Mouse (Mus musculus) midbrain, embryonic 16.5 days (tissue): ENCODE results near the gene Oat. TPM values are rescaled to one million over a fixed set of nuclear protein-coding genes. Genes with fewer than 3 reads are reported as not detected.
A peak's percentile ranks its signal among the peaks of the same experiment; 100 is the strongest.

Source experiments
- ATAC-seq: fragments of 200-750 bp; cut with Nextera tagmentation; 2 replicates; pipeline ENCODE4 v1.8.0; 2017; ENCODE audit warnings: moderate TSS enrichment
- H3K27ac ChIP-seq: fragments of 300-500 bp; sonication (generic); 2 replicates; pipeline ENCODE4 v1.5.1; 2014; ENCODE audit warnings: mild to moderate bottlenecking, low read length, mixed read lengths
- H3K27me3 ChIP-seq: fragments of 300-500 bp; sonication (generic); 2 replicates; pipeline ENCODE4 v1.6.1; 2014; ENCODE audit warnings: low read depth, low read length, mixed read lengths; ENCODE audit not compliant: control insufficient read depth, insufficient read depth
- H3K36me3 ChIP-seq: fragments of 300-500 bp; sonication (generic); 2 replicates; pipeline ENCODE4 v1.6.1; 2014; ENCODE audit warnings: mild to moderate bottlenecking, low read length, moderate library complexity, mixed read lengths; ENCODE audit not compliant: control insufficient read depth, insufficient read depth
- H3K4me1 ChIP-seq: fragments of 300-500 bp; sonication (generic); 2 replicates; pipeline ENCODE4 v1.6.1; 2014; ENCODE audit warnings: mild to moderate bottlenecking, low read length, mixed read lengths; ENCODE audit not compliant: control insufficient read depth, insufficient read depth
- H3K4me2 ChIP-seq: fragments of 300-500 bp; sonication (generic); 2 replicates; pipeline ENCODE4 v1.6.1; 2014; ENCODE audit warnings: mild to moderate bottlenecking, low read length, mixed read lengths
- H3K4me3 ChIP-seq: fragments of 300-500 bp; sonication (generic); 2 replicates; pipeline ENCODE4 v1.5.1; 2014; ENCODE audit warnings: low read depth, mild to moderate bottlenecking, low read length, moderate library complexity, mixed read lengths
- H3K9ac ChIP-seq: fragments of 300-500 bp; sonication (generic); 2 replicates; pipeline ENCODE4 v1.6.1; 2014; ENCODE audit warnings: low read depth, low read length, mixed read lengths
- H3K9me3 ChIP-seq: fragments of 300-500 bp; sonication (generic); replicated peaks from 2 replicates; pipeline ENCODE4 v1.6.1; 2014; ENCODE audit warnings: mild to moderate bottlenecking, low read length, mixed read lengths; ENCODE audit not compliant: control insufficient read depth, poor library complexity, severe bottlenecking
- WGBS: fragments of 180-500 bp; shearing (Covaris S2); extraction: QIAGEN DNeasy Blood & Tissue Kit; methylation state at CpG from one replicate; pipeline ENCODE4 v1.1.7; 2014; 5-methylcytosine and 5-hydroxymethylcytosine counted together
- polyA plus RNA-seq: library from polyadenylated mRNA; unstranded; fragments of >200 nt; fragmentation: Nextera tagmentation; extraction: Ambion mirVana; gene quantifications from 2 replicates; pipeline ENCODE4 v1.2.1, GENCODE M21; 2015

Gene Oat
- polyA plus RNA-seq, result 87.8 and 106 TPM in 2 replicates

- Histone ChIP-seq H3K4me2 (peak within 1 kb of the TSS; percentile 81), H3K27ac (peak within 1 kb of the TSS; percentile 86), H3K9ac (peak within 1 kb of the TSS; percentile 74), H3K36me3 (no peaks in the 10 kb centered on the region), H3K9me3 (no peaks in the 10 kb centered on the region), H3K4me3 (peak within 1 kb of the TSS; percentile 78), H3K4me1 (peaks cover 6% of the 10 kb centered on the region; the same call in 1 of the 2 replicates), H3K27me3 (peaks cover 2% of the 10 kb centered on the region; the same call in 1 of the 2 replicates)
- ATAC-seq, result peak; percentile 98
- WGBS, result under 1% methylated on average over 49 of the region's 49 CpGs
Measured at GRCm38 (mm10) chr7:132576116-132576650, at the start of gene Oat. TSS of gene Oat (minus strand) at chr7:132576398.

DNA sequence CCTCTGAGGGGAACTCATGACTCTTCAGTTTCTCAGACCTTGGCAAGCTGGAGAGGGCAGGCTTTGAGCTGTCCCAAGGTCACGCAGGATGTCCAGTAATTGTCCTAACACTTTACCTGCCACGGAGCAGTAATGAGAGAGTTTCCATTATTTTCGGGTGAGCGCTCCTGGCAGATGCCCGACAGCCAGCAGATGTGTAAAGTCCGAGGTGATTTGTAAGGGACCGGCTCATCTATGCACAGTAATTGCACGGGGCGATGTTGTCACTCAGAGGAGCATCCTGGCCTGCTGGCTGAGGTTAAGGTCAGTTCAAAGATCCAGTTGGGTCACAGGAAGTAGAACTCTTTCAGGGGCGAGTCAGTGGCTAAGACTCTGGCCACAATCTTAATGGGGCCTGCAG lies 48.0 kb upstream of the Oat start:
- no peaks in the 10 kb centered on the region for H3K27me3 ChIP-seq
- WGBS, result 81% methylated on average over 10 of the region's 10 CpGs
- ATAC-seq, result no peak
- no peak overlapping the region for H3K27ac ChIP-seq
- no peak overlapping the region for H3K9ac ChIP-seq
- H3K9me3 ChIP-seq, result no peaks in the 10 kb centered on the region
- no peak overlapping the region for H3K4me2 ChIP-seq
- no peaks in the 10 kb centered on the region for H3K36me3 ChIP-seq
- no peak overlapping the region for H3K4me3 ChIP-seq
- no peaks in the 10 kb centered on the region for H3K4me1 ChIP-seq

DNA sequence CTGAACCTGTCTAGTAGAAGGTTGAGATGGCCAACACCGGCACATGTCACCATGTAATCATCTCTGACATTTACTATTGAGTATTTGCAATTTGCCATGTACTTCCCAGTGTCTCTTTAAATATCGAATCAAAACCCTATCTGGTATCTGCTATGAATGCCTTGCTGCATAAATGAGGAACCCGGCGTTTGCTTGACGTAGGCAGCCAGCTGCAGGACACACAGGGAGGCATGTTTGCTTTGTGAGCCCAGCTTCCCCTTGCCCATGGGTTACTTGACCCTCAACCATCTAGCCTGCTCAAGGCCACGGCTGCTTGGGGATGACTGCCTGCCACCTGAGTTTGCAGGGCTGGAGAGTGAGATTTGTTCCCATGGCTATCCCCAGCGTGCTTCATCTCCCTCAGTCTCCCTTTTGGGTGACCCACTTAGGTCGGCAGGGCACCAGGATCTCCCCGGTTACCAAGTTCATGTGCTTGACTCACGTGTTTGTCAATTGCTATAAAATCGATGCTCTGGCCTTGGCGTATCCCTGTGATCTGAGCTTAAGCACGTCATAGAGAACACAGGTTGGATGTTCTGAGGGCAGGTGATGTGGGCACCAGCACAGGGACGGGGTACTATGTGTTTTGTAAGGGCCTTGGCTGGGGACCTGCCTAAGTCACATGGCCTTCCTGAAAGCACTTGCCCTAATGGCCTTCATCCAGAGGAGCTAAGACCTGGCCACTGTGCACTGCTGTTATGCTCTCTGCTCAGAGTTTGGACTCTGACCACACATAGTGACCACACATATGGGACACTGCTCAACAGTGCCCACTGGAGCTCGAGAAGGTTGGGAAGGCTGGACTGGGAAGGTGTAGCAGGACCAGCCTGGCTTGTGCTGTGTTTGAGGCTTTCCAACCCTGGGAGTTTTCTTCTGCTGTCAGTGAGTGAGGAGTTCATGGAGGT lies 44.0 kb upstream of the Oat start:
- H3K27ac ChIP-seq, result no peak overlapping the region
- no peaks in the 10 kb centered on the region for H3K4me1 ChIP-seq
- no peak overlapping the region for H3K4me3 ChIP-seq
- no peak for ATAC-seq
- no peaks in the 10 kb centered on the region for H3K9me3 ChIP-seq
- H3K36me3 ChIP-seq, result no peaks in the 10 kb centered on the region
- H3K27me3 ChIP-seq, result no peaks in the 10 kb centered on the region
- H3K4me2 ChIP-seq, result no peak overlapping the region
- WGBS, result 89% methylated on average over 15 of the region's 15 CpGs
- H3K9ac ChIP-seq, result no peak overlapping the region

DNA sequence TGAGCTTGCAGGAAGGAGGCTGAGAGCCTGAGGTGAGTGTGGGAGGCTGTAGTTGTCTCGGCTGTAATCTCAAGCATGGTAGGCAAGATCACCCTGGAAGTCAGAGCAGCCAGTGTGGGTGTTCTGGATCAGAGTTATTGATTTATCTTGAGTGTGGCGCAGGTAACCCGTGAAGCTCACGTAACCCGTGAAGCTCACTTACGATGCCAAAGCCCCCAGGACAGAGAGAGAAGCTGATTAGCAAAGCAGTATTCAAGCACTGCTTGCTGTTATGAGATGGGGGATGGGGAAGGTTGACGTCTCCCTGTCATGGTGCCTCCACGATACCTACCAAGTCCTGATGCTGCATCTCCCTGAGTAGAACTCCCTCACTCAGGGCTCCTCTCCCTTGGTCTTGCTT lies 43.4 kb upstream of the Oat start:
- Histone ChIP-seq H3K4me1 (no peaks in the 10 kb centered on the region), H3K27ac (no peak overlapping the region), H3K36me3 (no peaks in the 10 kb centered on the region), H3K4me2 (no peak overlapping the region), H3K27me3 (no peaks in the 10 kb centered on the region), H3K9ac (no peak overlapping the region), H3K9me3 (no peaks in the 10 kb centered on the region), H3K4me3 (no peak overlapping the region)
- 92% methylated on average over 8 of the region's 8 CpGs for WGBS
- ATAC-seq, result no peak

GRCm38 (mm10) chr7:132617021-132617564 lies 40.9 kb upstream of the Oat start:
- H3K4me2 ChIP-seq, result no peak overlapping the region
- no peaks in the 10 kb centered on the region for H3K36me3 ChIP-seq
- H3K4me1 ChIP-seq, result no peaks in the 10 kb centered on the region
- no peaks in the 10 kb centered on the region for H3K9me3 ChIP-seq
- no peak for ATAC-seq
- 87% methylated on average over 5 of the region's 5 CpGs for WGBS
- no peak overlapping the region for H3K9ac ChIP-seq
- no peak overlapping the region for H3K27ac ChIP-seq
- no peak overlapping the region for H3K4me3 ChIP-seq
- no peaks in the 10 kb centered on the region for H3K27me3 ChIP-seq

- H3K36me3 ChIP-seq, result no peaks in the 10 kb centered on the region
- no peak for ATAC-seq
- no peak overlapping the region for H3K4me2 ChIP-seq
- H3K4me3 ChIP-seq, result no peak overlapping the region
- no peak overlapping the region for H3K9ac ChIP-seq
- H3K4me1 ChIP-seq, result peaks cover 2% of the 10 kb centered on the region; the same call in 1 of the 2 replicates
- H3K27ac ChIP-seq, result no peak overlapping the region
- H3K27me3 ChIP-seq, result no peaks in the 10 kb centered on the region
- WGBS, result 13% methylated on average over 6 of the region's 6 CpGs
- no peaks in the 10 kb centered on the region for H3K9me3 ChIP-seq
Measured at GRCm38 (mm10) chr7:132616391-132616790, 40.2 kb upstream of the Oat start.

GRCm38 (mm10) chr7:132615346-132615745 lies 39.1 kb upstream of the Oat start:
- no peak overlapping the region for H3K4me2 ChIP-seq
- H3K27me3 ChIP-seq, result no peaks in the 10 kb centered on the region
- no peak overlapping the region for H3K9ac ChIP-seq
- H3K4me3 ChIP-seq, result no peak overlapping the region
- peaks cover 3% of the 10 kb centered on the region; the same call in 1 of the 2 replicates for H3K4me1 ChIP-seq
- no peaks in the 10 kb centered on the region for H3K36me3 ChIP-seq
- no peaks in the 10 kb centered on the region for H3K9me3 ChIP-seq
- no peak for ATAC-seq
- 22% methylated on average over 3 of the region's 3 CpGs for WGBS
- H3K27ac ChIP-seq, result no peak overlapping the region

- 97% methylated on average over 8 of the region's 8 CpGs for WGBS
Measured at GRCm38 (mm10) chr7:132611530-132611929, 35.3 kb upstream of the Oat start.

More at GRCm38 (mm10) chr7:132611530-132611929, 35.3 kb upstream of the Oat start:
- Histone ChIP-seq H3K9me3 (no peaks in the 10 kb centered on the region), H3K27me3 (no peaks in the 10 kb centered on the region), H3K36me3 (no peaks in the 10 kb centered on the region), H3K9ac (no peak overlapping the region), H3K4me1 (peaks cover 3% of the 10 kb centered on the region; the same call in 1 of the 2 replicates), H3K4me3 (no peak overlapping the region), H3K27ac (no peak overlapping the region), H3K4me2 (no peak overlapping the region)
- no peak for ATAC-seq
